13 mouse cellular contexts compared by ENCODE assay signal in genomic region chr16:7790260-7790659, GRCm38 (mm10).
DNase-seq lines count a peak whose midpoint lies in the region; ATAC-seq lines count a peak whose summit lies in the region.
"Had no signal": no experiment of that assay in that cellular context is flagged by ENCODE, and none has a peak within 500 bp of the region (broad histone marks: within the 10 kb centered on the region; RNA-seq: fewer than 3 reads in every experiment).

No protein-coding gene starts in this region.

- no peaks in the 10 kb centered on the region for H3K27me3 ChIP-seq in embryonic facial prominence, embryonic 14.5 days (replicated peaks; ENCODE audit: control insufficient read depth, insufficient read depth, low read length)
- no peaks in the 10 kb centered on the region for H3K27me3 ChIP-seq in embryonic facial prominence, embryonic 10.5 days (replicated peaks; ENCODE audit: low read depth, poor library complexity, severe bottlenecking)
- no peaks in the 10 kb centered on the region for H3K27me3 ChIP-seq in hindbrain, embryonic 10.5 days (ENCODE audit: insufficient read depth, poor library complexity, severe bottlenecking)
- no peaks in the 10 kb centered on the region for H3K27me3 ChIP-seq in hindbrain, embryonic 14.5 days (ENCODE audit: control insufficient read depth, insufficient read depth, low read length)
- H3K27me3 ChIP-seq: embryonic facial prominence, embryonic 13.5 days; intestine, embryonic 15.5 days; limb, embryonic 15.5 days; lung, embryonic 15.5 days had no signal

- no peak overlapping the region for H3K4me3 ChIP-seq in embryonic facial prominence, embryonic 14.5 days (ENCODE audit: low read depth, low read length)
- H3K4me3 ChIP-seq in embryonic facial prominence, embryonic 10.5 days, result no peak overlapping the region
- H3K4me3 ChIP-seq in hindbrain, embryonic 10.5 days, result no peak overlapping the region
- H3K4me3 ChIP-seq in hindbrain, embryonic 14.5 days (replicated peaks; ENCODE audit: low read length), result no peak overlapping the region
- H3K4me3 ChIP-seq: embryonic facial prominence, embryonic 13.5 days; intestine, embryonic 15.5 days; limb, embryonic 15.5 days; lung, embryonic 15.5 days had no signal

- no peak overlapping the region for H3K4me2 ChIP-seq in embryonic facial prominence, embryonic 14.5 days (ENCODE audit: low read depth, low read length)
- no peak overlapping the region for H3K4me2 ChIP-seq in hindbrain, embryonic 14.5 days (replicated peaks)
- H3K4me2 ChIP-seq: embryonic facial prominence, embryonic 13.5 days; intestine, embryonic 15.5 days; limb, embryonic 15.5 days; lung, embryonic 15.5 days had no signal

- no peak overlapping the region for H3K9ac ChIP-seq in embryonic facial prominence, embryonic 14.5 days (ENCODE audit: low read depth, low read length)
- H3K9ac ChIP-seq in hindbrain, embryonic 14.5 days, result no peak overlapping the region
- H3K9ac ChIP-seq: embryonic facial prominence, embryonic 13.5 days; intestine, embryonic 15.5 days; limb, embryonic 15.5 days; lung, embryonic 15.5 days had no signal

- H3K9me3 ChIP-seq in embryonic facial prominence, embryonic 14.5 days (ENCODE audit: control insufficient read depth, low read length), result no peaks in the 10 kb centered on the region
- H3K9me3 ChIP-seq in embryonic facial prominence, embryonic 10.5 days, result no peaks in the 10 kb centered on the region
- no peaks in the 10 kb centered on the region for H3K9me3 ChIP-seq in hindbrain, embryonic 10.5 days
- H3K9me3 ChIP-seq in hindbrain, embryonic 14.5 days (ENCODE audit: control insufficient read depth, low read length), result no peaks in the 10 kb centered on the region
- H3K9me3 ChIP-seq: intestine, embryonic 15.5 days; limb, embryonic 15.5 days; lung, embryonic 15.5 days had no signal

- 80% methylated on average over 4 of the region's 4 CpGs for WGBS in embryonic facial prominence, embryonic 14.5 days
- 88% methylated on average over 4 of the region's 4 CpGs for WGBS in embryonic facial prominence, embryonic 10.5 days
- whole genome bisulfite sequencing in hindbrain, embryonic 10.5 days, result 80% methylated on average over 4 of the region's 4 CpGs
- 43% methylated on average over 4 of the region's 4 CpGs for WGBS in hindbrain, embryonic 14.5 days

- H3K36me3 ChIP-seq in embryonic facial prominence, embryonic 14.5 days (ENCODE audit: control insufficient read depth, insufficient read depth, low read length), result no peaks in the 10 kb centered on the region
- no peaks in the 10 kb centered on the region for H3K36me3 ChIP-seq in embryonic facial prominence, embryonic 10.5 days (replicated peaks)
- H3K36me3 ChIP-seq in hindbrain, embryonic 10.5 days, result no peaks in the 10 kb centered on the region
- no peaks in the 10 kb centered on the region for H3K36me3 ChIP-seq in hindbrain, embryonic 14.5 days (replicated peaks; ENCODE audit: control insufficient read depth, insufficient read depth)
- H3K36me3 ChIP-seq: embryonic facial prominence, embryonic 13.5 days; intestine, embryonic 15.5 days; limb, embryonic 15.5 days; lung, embryonic 15.5 days had no signal

- no peaks in the 10 kb centered on the region for H3K4me1 ChIP-seq in embryonic facial prominence, embryonic 14.5 days (ENCODE audit: control insufficient read depth, insufficient read depth, low read length)
- no peaks in the 10 kb centered on the region for H3K4me1 ChIP-seq in embryonic facial prominence, embryonic 10.5 days
- H3K4me1 ChIP-seq in hindbrain, embryonic 10.5 days (replicated peaks), result 0 out of 2 replicates have a peak, but pooled peaks cover 3% of the 10 kb centered on the region
- 0 out of 2 replicates have a peak, but pooled peaks cover 3% of the 10 kb centered on the region for H3K4me1 ChIP-seq in hindbrain, embryonic 14.5 days (replicated peaks; ENCODE audit: control insufficient read depth, insufficient read depth, low read length)
- H3K4me1 ChIP-seq: embryonic facial prominence, embryonic 13.5 days; intestine, embryonic 15.5 days; limb, embryonic 15.5 days; lung, embryonic 15.5 days had no signal

- H3K27ac ChIP-seq in embryonic facial prominence, embryonic 14.5 days (replicated peaks; ENCODE audit: low read depth, low read length), result no peak overlapping the region
- H3K27ac ChIP-seq in embryonic facial prominence, embryonic 10.5 days (replicated peaks), result no peak overlapping the region
- no peak overlapping the region for H3K27ac ChIP-seq in hindbrain, embryonic 10.5 days
- no peak overlapping the region for H3K27ac ChIP-seq in hindbrain, embryonic 14.5 days
- H3K27ac ChIP-seq: embryonic facial prominence, embryonic 13.5 days; intestine, embryonic 15.5 days; limb, embryonic 15.5 days; lung, embryonic 15.5 days had no signal

- peak; percentile 26 for DNase-seq in embryonic facial prominence, embryonic 14.5 days (ENCODE audit: low spot score)
- DNase-seq in embryonic facial prominence, embryonic 10.5 days (ENCODE audit: low spot score), result no peak
- peak; percentile 6 for DNase-seq in hindbrain, embryonic 10.5 days (ENCODE audit: low spot score)
- DNase-seq in hindbrain, embryonic 14.5 days (ENCODE audit: low spot score), result no peak
- DNase-seq in layer of hippocampus, adult 18-20 months (ENCODE audit: low spot score in 2 of 2), result peak; percentile 27 to 45
- DNase-seq in retina, embryonic 14.5 days (ENCODE audit: low spot score), result peak; percentile 16
- DNase-seq in lung, postnatal 4 days, result no peak
- DNase-seq in adrenal gland, postnatal 25 days, result no peak
- DNase-seq: kidney, postnatal 4 days had no signal

- ATAC-seq in embryonic facial prominence, embryonic 14.5 days (ENCODE audit: low read depth), result no peak
- no peak for ATAC-seq in hindbrain, embryonic 14.5 days (ENCODE audit: low FRiP score)
- ATAC-seq: intestine, embryonic 15.5 days had no signal

Comparison
In these comparisons a context has a peak if more than half of its experiments do, and no peak if none do; other contexts are left out.
1. DNase-seq: peak in embryonic facial prominence, embryonic 14.5 days (single experiment), hindbrain, embryonic 10.5 days (single experiment), layer of hippocampus, adult 18-20 months (2 of 2) and retina, embryonic 14.5 days (single experiment); none in embryonic facial prominence, embryonic 10.5 days (single experiment), hindbrain, embryonic 14.5 days (single experiment), lung, postnatal 4 days (0 of 2) and adrenal gland, postnatal 25 days (single experiment).